Mouse (Mus musculus) intestine, embryonic 15.5 days (tissue): Measurements from ENCODE around the gene Rsrc1. TPM values are rescaled to one million over a fixed set of nuclear protein-coding genes. Genes with fewer than 3 reads are reported as not detected.
"Not testable (repeated sequence)": the region's sequence is repeated elsewhere in the genome, so short reads cannot be mapped to it uniquely, and the experiment has no call there.

Source experiments
- ATAC-seq: fragments of 200-750 bp; cut with Nextera tagmentation; 2 replicates; pipeline ENCODE4 v1.8.0; 2017; ENCODE audit warnings: moderate TSS enrichment, moderate library complexity
- H3K27ac ChIP-seq: fragments of 300-500 bp; sonication (generic); 2 replicates; pipeline ENCODE4 v1.5.1; 2015; ENCODE audit warnings: mild to moderate bottlenecking, inconsistent platforms
- H3K27me3 ChIP-seq: fragments of 300-500 bp; sonication (generic); replicated peaks from 2 replicates; pipeline ENCODE4 v1.6.1; 2015; ENCODE audit warnings: inconsistent platforms
- H3K36me3 ChIP-seq: fragments of 300-500 bp; sonication (generic); 2 replicates; pipeline ENCODE4 v1.6.1; 2015; ENCODE audit warnings: inconsistent platforms
- H3K4me1 ChIP-seq: fragments of 300-500 bp; sonication (generic); replicated peaks from 2 replicates; pipeline ENCODE4 v1.6.1; 2015; ENCODE audit warnings: inconsistent platforms
- H3K4me2 ChIP-seq: fragments of 300-500 bp; sonication (generic); replicated peaks from 2 replicates; pipeline ENCODE4 v1.6.1; 2015; ENCODE audit warnings: mild to moderate bottlenecking, inconsistent platforms
- H3K4me3 ChIP-seq: fragments of 300-500 bp; sonication (generic); replicated peaks from 2 replicates; pipeline ENCODE4 v1.5.1; 2015; ENCODE audit warnings: inconsistent platforms
- H3K9ac ChIP-seq: fragments of 300-500 bp; sonication (generic); 2 replicates; pipeline ENCODE4 v1.6.1; 2015; ENCODE audit warnings: inconsistent platforms
- H3K9me3 ChIP-seq: fragments of 300-500 bp; sonication (generic); 2 replicates; pipeline ENCODE4 v1.6.1; 2016; ENCODE audit warnings: inconsistent platforms
- WGBS: fragments of 180-500 bp; shearing (Covaris S2); methylation state at CpG from one replicate; pipeline ENCODE4 v1.1.7; 2015; 5-methylcytosine and 5-hydroxymethylcytosine counted together
- polyA plus RNA-seq: library from polyadenylated mRNA; unstranded; fragments of >200 nt; fragmentation: Nextera tagmentation; extraction: Ambion mirVana; gene quantifications from 2 replicates; pipeline ENCODE4 v1.2.1, GENCODE M21; 2015

The Rsrc1 gene
- polyA plus RNA-seq, 1 experiment from 2014 or later: 23.6 TPM

DNA sequence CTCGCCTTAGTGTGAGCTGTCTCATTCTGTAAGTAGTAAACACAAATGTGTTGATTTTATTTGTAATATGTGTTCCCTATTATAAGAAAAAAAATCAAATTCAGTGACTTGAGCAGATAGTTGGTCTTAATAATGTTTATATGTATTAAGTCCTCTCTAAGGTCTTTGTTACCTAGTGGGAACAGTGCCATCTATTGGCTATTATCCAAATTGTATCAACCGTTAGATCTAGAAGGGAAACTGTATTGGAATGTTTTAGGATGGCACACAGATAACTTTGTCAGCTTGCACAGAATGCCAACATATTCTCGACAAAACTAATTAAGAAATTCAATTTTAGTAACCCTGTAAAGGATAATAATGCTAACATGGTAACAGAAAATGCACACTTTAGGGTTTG lies 216.0 kb downstream of the Rsrc1 start:
- ATAC-seq: no peak
- Histone ChIP-seq H3K4me3 (no peak overlapping the region), H3K9ac (no peak overlapping the region), H3K27ac (no peak overlapping the region), H3K4me1 (no peaks in the 10 kb centered on the region), H3K27me3 (no peaks in the 10 kb centered on the region), H3K4me2 (no peak overlapping the region), H3K9me3 (no peaks in the 10 kb centered on the region), H3K36me3 (no peaks in the 10 kb centered on the region)
- 40% methylated on average over 3 of the region's 3 CpGs for WGBS

- no peak for ATAC-seq
- no peak overlapping the region for H3K4me2 ChIP-seq
- no peaks in the 10 kb centered on the region for H3K4me1 ChIP-seq
- H3K36me3 ChIP-seq: no peaks in the 10 kb centered on the region
- H3K9me3 ChIP-seq: no peaks in the 10 kb centered on the region
- no peak overlapping the region for H3K4me3 ChIP-seq
- no peaks in the 10 kb centered on the region for H3K27me3 ChIP-seq
- H3K9ac ChIP-seq: no peak overlapping the region
- 29% methylated on average over 1 of the region's 1 CpGs for WGBS
- no peak overlapping the region for H3K27ac ChIP-seq
Measured at GRCm38 (mm10) chr3:67213047-67213457, 231.9 kb downstream of the Rsrc1 start.

- H3K4me2 ChIP-seq: no peak overlapping the region
- H3K4me3 ChIP-seq: no peak overlapping the region
- no peaks in the 10 kb centered on the region for H3K4me1 ChIP-seq
- H3K9ac ChIP-seq: no peak overlapping the region
- H3K36me3 ChIP-seq: no peaks in the 10 kb centered on the region
- no peaks in the 10 kb centered on the region for H3K27me3 ChIP-seq
- ATAC-seq: no peak
- H3K9me3 ChIP-seq: no peaks in the 10 kb centered on the region
- H3K27ac ChIP-seq: no peak overlapping the region
- WGBS: 70% methylated on average over 3 of the region's 3 CpGs
Measured at GRCm38 (mm10) chr3:67232617-67233241, 251.5 kb downstream of the Rsrc1 start.

- WGBS: 89% methylated on average over 10 of the region's 10 CpGs
- not testable (repeated sequence) for H3K27ac ChIP-seq, H3K4me1 ChIP-seq, H3K36me3 ChIP-seq, ATAC-seq, H3K9me3 ChIP-seq, H3K9ac ChIP-seq, H3K27me3 ChIP-seq, H3K4me2 ChIP-seq, H3K4me3 ChIP-seq
Measured at GRCm38 (mm10) chr3:67242451-67242850, 261.3 kb downstream of the Rsrc1 start.

DNA sequence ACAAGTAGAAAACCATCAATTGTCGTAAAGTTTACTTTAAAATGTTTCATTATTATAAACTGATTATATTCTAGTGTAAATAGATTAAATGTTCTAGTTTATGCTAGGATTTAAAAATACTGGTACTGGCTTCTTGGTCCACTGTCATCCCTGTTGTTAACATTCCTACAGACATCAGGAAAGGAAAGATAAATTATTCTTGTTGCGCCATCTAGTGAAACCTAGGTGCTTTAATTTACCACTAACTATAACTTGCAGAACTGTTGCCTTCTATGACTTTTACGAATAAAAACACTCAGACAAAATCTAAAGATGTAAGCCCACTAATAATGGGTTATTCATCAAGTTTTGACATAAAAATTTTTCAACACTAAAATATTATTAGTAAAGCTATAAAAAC lies 286.3 kb downstream of the Rsrc1 start:
- Histone ChIP-seq H3K9me3 (no peaks in the 10 kb centered on the region), H3K36me3 (no peaks in the 10 kb centered on the region), H3K4me3 (no peak overlapping the region), H3K27me3 (no peaks in the 10 kb centered on the region), H3K4me1 (no peaks in the 10 kb centered on the region), H3K27ac (no peak overlapping the region), H3K4me2 (no peak overlapping the region), H3K9ac (no peak overlapping the region)
- 47% methylated on average over 3 of the region's 3 CpGs for WGBS
- no peak for ATAC-seq

DNA sequence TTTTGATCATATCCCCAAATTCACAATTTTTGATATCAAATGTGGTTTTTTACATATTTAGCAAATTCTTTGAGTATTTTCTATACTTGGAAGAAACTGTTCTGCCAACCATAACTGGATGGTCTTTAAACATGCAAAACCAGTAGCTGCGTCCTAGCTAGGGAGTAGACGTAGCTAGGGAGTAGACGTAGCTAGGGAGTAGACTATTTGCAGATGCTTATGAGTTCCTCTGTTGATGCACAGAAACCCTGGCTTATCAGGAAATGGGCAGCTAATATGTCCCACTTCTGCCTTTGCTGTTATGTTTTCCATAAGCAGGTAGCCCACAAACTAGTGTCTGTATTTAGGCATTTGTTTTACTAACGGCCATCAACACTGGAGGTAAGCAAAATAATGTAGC lies 298.6 kb downstream of the Rsrc1 start:
- Histone ChIP-seq H3K36me3 (no peaks in the 10 kb centered on the region), H3K4me3 (no peak overlapping the region), H3K4me1 (no peaks in the 10 kb centered on the region), H3K27me3 (no peaks in the 10 kb centered on the region), H3K27ac (no peak overlapping the region), H3K9ac (no peak overlapping the region), H3K4me2 (no peak overlapping the region), H3K9me3 (no peaks in the 10 kb centered on the region)
- WGBS: 80% methylated on average over 4 of the region's 4 CpGs
- ATAC-seq: no peak

DNA sequence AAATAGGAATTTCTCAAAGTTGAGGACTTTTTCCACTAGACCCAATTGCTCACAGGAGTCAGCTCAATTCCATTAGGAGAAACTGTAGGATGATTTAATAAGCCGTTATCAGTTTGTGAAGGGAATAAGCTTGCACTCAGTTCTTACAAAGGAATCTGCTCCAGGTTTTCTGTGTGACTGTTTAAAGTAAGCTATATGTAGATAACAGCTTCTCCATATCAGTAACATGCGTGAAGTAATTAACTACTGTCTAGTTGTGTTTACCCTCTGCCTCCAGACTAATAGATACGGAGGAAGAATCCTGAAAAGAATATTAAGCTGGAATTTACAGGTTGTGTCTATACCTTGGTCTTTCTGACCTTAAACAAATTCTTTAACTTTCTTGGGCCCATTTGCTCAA lies 299.1 kb downstream of the Rsrc1 start:
- ATAC-seq: no peak

DNA sequence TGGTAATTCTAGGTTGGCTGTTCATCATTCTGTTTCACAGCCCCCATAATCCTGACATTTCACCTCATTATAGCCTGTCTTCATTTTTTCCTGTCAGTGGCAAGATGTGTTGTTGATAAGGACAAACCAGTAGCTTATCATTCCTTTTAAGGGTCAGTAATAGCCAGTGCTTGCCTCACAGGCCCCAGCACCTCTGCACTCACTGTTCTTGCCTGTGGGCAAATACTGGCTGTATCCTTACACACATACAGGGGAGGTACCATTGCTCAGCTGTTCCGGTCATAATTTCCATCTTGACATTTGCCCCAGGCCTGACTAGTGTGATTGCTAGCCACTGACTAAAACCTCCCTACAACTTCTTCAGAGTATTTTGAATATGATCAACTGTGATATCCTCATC lies 302.8 kb downstream of the Rsrc1 start:
- H3K27ac ChIP-seq: no peak overlapping the region
- H3K9me3 ChIP-seq: no peaks in the 10 kb centered on the region
- H3K4me1 ChIP-seq: no peaks in the 10 kb centered on the region
- no peaks in the 10 kb centered on the region for H3K36me3 ChIP-seq
- H3K4me2 ChIP-seq: no peak overlapping the region
- ATAC-seq: no peak
- H3K9ac ChIP-seq: no peak overlapping the region
- no peak overlapping the region for H3K4me3 ChIP-seq
- no peaks in the 10 kb centered on the region for H3K27me3 ChIP-seq
- WGBS: 90% methylated on average over 1 of the region's 1 CpGs

More for the DNA sequence above, 299.1 kb downstream of the Rsrc1 start:
- no peak overlapping the region for H3K27ac ChIP-seq
- WGBS: 65% methylated on average over 3 of the region's 3 CpGs
- H3K4me3 ChIP-seq: no peak overlapping the region
- H3K4me2 ChIP-seq: no peak overlapping the region
- H3K27me3 ChIP-seq: no peaks in the 10 kb centered on the region
- no peaks in the 10 kb centered on the region for H3K36me3 ChIP-seq
- H3K4me1 ChIP-seq: no peaks in the 10 kb centered on the region
- no peak overlapping the region for H3K9ac ChIP-seq
- no peaks in the 10 kb centered on the region for H3K9me3 ChIP-seq

GRCm38 (mm10) chr3:67284848-67285247 lies 303.7 kb downstream of the Rsrc1 start:
- Histone ChIP-seq H3K36me3 (no peaks in the 10 kb centered on the region), H3K4me2 (no peak overlapping the region), H3K9ac (no peak overlapping the region), H3K27me3 (no peaks in the 10 kb centered on the region), H3K27ac (no peak overlapping the region), H3K4me3 (no peak overlapping the region), H3K9me3 (no peaks in the 10 kb centered on the region), H3K4me1 (no peaks in the 10 kb centered on the region)
- no peak for ATAC-seq
- 65% methylated on average over 4 of the region's 4 CpGs for WGBS

DNA sequence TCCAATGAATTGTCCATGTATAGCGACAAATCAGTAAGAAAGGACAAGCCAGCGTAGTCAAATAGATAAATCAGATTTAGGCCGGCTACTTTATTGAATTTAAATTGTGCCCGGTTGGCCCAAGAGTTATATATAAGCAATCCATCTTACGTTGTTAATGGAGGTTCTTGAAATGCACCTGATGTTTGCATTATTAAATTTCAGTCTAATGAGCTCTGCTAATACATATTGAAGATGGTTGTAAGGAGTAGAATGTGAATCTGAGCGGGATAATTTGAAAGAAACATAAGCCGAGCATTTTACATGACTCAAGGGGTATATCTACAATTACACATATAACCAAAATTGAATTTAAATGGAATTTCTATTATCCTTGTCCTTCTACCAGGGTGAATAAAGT lies 307.5 kb downstream of the Rsrc1 start:
- no peaks in the 10 kb centered on the region for H3K4me1 ChIP-seq
- 88% methylated on average over 7 of the region's 7 CpGs for WGBS
- no peaks in the 10 kb centered on the region for H3K36me3 ChIP-seq
- no peak overlapping the region for H3K4me2 ChIP-seq
- no peak overlapping the region for H3K4me3 ChIP-seq
- no peaks in the 10 kb centered on the region for H3K27me3 ChIP-seq
- H3K27ac ChIP-seq: no peak overlapping the region
- H3K9ac ChIP-seq: no peak overlapping the region
- no peak for ATAC-seq
- H3K9me3 ChIP-seq: no peaks in the 10 kb centered on the region

DNA sequence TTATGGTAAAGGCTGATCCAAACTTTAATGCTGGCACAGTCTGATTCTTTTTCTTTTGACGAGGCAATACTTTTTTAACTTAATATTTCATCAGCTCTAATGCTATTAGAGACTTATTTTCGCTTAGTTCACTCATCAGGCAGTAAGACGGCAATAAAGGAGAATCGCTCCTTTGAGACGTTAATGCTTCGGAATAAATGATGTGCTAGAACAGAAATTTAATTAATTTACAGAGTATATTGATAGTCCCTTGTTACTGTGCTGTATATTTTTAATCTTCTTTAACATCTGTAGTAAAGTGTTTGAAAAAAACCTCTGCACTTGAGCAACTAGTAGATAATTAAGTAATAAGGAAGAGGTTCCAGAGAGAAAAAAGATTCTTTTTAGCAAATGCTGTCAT lies 308.3 kb downstream of the Rsrc1 start:
- H3K27ac ChIP-seq: no peak overlapping the region
- no peak for ATAC-seq
- H3K4me1 ChIP-seq: no peaks in the 10 kb centered on the region
- H3K4me3 ChIP-seq: no peak overlapping the region
- no peaks in the 10 kb centered on the region for H3K36me3 ChIP-seq
- H3K27me3 ChIP-seq: no peaks in the 10 kb centered on the region
- WGBS: 80% methylated on average over 6 of the region's 6 CpGs
- no peak overlapping the region for H3K9ac ChIP-seq
- no peaks in the 10 kb centered on the region for H3K9me3 ChIP-seq
- H3K4me2 ChIP-seq: no peak overlapping the region

- Histone ChIP-seq H3K27me3 (no peaks in the 10 kb centered on the region), H3K9ac (no peak overlapping the region), H3K27ac (no peak overlapping the region), H3K4me3 (no peak overlapping the region), H3K36me3 (no peaks in the 10 kb centered on the region), H3K9me3 (no peaks in the 10 kb centered on the region), H3K4me2 (no peak overlapping the region), H3K4me1 (no peaks in the 10 kb centered on the region)
- no peak for ATAC-seq
- WGBS: 86% methylated on average over 1 of the region's 2 CpGs
Measured at GRCm38 (mm10) chr3:67308725-67309124, 327.5 kb downstream of the Rsrc1 start.

DNA sequence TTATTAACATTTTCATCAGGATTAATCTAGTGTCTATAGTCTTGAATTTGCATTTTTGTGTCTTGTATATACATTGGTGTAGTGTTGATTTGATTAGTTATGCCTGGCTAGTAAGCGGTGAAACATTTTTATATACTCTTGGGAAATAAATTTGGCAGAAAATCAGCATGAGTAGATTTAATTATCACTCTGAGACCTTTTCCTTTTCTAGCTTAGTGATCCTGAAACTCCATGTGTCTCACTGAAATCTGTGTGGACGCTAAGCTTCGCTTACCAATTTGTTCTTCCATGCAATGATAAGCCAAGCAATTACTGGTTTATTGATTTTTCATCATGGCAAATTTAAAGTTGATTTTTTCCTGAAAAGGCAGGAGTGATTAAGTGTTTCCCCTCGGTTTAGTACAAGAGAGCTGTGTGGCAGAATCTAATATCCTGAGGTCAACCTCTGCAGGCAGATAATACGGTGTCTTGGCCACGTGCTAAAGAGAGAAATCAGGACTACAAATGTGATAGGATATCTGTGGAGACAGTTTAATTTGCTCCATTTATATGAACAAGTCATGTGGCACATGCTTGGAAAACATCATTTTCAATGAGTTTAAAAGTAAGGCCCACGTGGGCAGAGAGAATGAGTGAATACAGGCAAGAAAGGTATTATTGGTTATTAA lies 328.6 kb downstream of the Rsrc1 start:
- ATAC-seq: no peak
- H3K27me3 ChIP-seq: no peaks in the 10 kb centered on the region
- no peak overlapping the region for H3K9ac ChIP-seq
- WGBS: 64% methylated on average over 7 of the region's 7 CpGs
- H3K9me3 ChIP-seq: no peaks in the 10 kb centered on the region
- H3K4me1 ChIP-seq: no peaks in the 10 kb centered on the region
- no peak overlapping the region for H3K4me2 ChIP-seq
- no peak overlapping the region for H3K27ac ChIP-seq
- no peaks in the 10 kb centered on the region for H3K36me3 ChIP-seq
- no peak overlapping the region for H3K4me3 ChIP-seq
